Mouse (Mus musculus): ENCODE results near the gene Lrp2bp.

Gene Lrp2bp

GRCm38 (mm10) chr8:45999138-45999783, at the start of gene Lrp2bp:
Lrp2bp (plus strand) TSS chr8:45999303.
- peak; percentile 47 for DNase-seq

- no peak for DNase-seq
Observed at GRCm38 (mm10) chr8:45950622-45951021, 48.5 kb upstream of the Lrp2bp start.

DNA sequence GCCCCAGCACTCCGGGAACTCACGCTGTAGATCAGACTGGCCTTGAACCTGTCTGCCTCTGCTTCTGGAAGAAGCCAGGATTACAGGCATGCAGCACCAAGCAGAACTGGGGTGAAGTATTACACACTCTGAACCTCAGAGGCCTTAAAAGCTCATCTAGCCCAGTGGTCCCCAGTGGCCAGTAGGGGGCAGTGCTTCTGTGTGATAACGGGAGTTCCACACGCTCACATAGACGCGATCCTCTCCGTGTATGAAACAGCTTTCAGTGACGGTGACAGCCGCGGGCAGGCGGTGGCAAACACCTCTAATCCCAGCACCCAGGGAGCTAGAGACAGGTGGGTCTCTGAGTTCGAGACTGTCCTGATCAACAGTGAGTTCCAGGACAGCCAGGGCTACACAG, 28.2 kb upstream of the Lrp2bp start:
- no peak for DNase-seq

DNA sequence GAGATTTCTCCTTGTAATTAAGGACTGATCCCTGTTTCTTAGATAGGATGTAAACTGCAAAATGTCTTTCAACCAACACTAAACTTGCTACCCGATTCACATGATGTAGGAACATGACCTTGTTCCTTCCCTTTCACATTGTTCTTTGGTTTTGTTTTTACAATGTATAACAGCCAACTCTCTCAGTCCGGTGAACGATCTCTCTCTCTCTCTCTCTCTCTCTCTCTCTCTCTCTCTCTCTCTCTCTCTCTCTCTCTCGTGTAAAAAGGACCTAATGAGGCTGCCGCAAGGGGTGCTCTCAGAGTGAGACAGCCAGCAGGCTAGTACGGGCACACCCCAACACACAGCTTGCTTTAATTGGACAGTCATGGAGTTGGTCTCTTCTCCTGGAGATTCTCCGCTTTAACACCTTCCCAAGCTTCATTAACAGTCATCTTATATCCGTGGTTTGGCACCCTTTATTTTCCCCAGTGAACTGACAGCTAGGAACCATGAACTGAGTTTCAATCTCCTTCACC, 25.1 kb upstream of the Lrp2bp start:
- DNase-seq: no peak

GRCm38 (mm10) chr8:45975126-45975836, 23.8 kb upstream of the Lrp2bp start, which contains the start of the genes 1700029J07Rik and Ufsp2:
1700029J07Rik (minus strand) TSS chr8:45975252.
Ufsp2 (plus strand) TSS chr8:45975528.
- peak; percentile 99 for DNase-seq

GRCm38 (mm10) chr8:45975837-45976468, 23.1 kb upstream of the Lrp2bp start:
- no peak for DNase-seq

- DNase-seq: peak; percentile 26
Observed at GRCm38 (mm10) chr8:45986665-45987064, 12.4 kb upstream of the Lrp2bp start.

GRCm38 (mm10) chr8:45988189-45988588, 10.9 kb upstream of the Lrp2bp start:
- DNase-seq: no peak

DNA sequence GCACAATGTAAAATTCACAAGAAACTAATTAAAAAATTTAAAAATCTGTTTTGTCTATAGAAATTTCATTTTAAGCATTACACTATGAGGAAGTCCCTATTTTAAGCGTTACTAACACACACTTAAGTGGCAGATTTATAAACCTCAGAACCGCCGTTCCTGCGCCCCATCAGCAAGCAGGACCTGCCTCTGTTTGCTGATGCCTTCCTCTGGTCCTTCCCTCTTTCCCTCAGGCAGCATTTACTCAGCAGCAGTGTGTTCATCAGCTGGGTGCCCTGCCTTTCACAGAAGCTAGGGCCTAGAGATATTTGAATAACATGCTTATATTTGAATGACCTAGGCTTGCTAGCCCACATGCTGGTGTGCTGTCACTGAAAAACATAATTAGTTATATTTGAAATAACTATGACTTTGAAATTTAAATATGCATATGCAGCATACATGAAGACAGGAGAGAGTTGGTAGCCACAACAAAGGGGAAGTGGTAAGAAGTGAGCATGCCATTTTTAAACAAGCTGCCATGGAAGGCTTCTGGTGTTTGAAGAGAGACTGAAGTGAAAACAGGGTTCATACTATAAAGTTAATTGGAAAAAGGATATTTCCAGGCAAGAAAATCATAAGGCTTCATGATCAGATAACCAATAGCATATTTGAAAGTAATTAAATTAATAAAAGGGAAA, 8.3 kb upstream of the Lrp2bp start:
- no peak for DNase-seq

DNA sequence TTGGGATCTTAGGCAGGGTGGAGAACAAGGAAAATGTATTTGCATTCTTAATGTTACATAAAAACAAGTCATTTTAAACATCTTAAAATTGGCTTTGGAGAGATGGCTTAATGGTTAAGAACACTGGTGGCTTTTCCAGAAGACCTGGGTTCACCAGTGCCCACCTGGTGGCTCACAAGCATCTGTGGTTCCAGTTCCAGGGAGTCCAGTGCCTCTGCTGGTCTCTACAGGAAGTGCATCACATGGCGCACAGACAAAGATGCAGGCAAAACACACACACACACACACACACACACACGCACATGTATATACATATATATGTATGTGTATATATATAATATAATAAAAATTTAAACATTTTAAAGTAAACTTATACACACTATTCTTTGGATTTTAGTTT, 5.0 kb upstream of the Lrp2bp start:
- no peak for DNase-seq

DNA sequence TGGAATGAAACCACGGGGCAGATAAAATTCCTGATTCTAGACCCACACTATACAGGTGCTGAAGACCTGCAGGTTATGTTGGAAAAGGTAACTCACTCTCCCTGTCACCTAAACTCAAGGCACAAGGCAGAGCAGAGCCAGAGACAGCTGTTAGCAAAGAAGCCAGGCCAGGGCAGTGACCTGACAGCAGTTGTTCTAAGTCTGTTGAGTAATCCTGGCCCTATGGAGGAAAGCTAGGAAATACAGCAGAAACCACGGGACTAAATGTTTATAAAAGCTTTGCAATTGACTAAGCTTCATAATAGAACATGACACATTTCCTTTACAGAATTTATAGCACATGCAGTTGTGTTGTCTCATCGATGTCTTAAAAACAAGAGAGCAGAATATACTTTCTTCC, 3.5 kb upstream of the Lrp2bp start:
- no peak for DNase-seq

DNA sequence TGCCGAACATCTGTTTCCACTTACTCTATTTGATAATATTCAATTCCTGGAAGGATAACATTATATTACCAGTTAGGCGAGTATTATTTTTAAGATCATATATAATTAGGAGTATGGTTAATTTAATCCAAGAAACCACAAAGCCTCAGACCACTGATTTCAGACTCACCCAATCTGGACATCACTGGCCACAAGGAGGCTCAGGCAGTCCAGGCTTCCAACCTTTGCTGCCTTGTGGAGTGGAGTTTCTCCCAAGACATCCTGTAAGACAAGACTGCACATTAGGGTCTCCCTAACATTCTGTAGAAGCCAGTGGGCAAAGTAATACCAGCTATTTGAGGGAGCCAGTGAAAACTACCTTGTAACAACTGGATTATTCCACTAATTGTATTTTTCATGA, 875 bp upstream of the Lrp2bp start:
- DNase-seq: no peak

GRCm38 (mm10) chr8:45999784-46000705, 942 bp downstream of the Lrp2bp start:
- peak; percentile 99 for DNase-seq

DNA sequence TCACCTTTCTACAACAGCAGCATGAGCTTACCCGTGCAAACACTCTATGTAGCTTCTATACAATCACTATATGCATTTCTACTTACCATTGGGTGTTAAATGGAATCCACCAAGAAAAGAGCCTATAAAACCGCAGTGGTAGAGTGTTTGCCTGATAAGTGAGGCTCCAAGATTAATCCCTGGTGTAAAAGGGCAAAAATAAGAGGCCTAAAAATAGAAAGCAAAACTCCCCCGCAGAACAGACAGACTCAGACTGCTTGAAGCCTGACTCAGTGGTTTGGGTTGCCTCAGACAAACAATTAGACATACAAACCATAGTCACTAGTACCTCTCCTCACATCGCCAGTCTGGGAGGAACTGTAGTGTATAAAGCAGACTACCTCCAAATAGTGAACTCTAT, 6.5 kb downstream of the Lrp2bp start, which contains the start of gene Ankrd37:
Gene Ankrd37 (minus strand): TSS at position 112 of the 400 bp plus-strand sequence.
- no peak for DNase-seq

DNA sequence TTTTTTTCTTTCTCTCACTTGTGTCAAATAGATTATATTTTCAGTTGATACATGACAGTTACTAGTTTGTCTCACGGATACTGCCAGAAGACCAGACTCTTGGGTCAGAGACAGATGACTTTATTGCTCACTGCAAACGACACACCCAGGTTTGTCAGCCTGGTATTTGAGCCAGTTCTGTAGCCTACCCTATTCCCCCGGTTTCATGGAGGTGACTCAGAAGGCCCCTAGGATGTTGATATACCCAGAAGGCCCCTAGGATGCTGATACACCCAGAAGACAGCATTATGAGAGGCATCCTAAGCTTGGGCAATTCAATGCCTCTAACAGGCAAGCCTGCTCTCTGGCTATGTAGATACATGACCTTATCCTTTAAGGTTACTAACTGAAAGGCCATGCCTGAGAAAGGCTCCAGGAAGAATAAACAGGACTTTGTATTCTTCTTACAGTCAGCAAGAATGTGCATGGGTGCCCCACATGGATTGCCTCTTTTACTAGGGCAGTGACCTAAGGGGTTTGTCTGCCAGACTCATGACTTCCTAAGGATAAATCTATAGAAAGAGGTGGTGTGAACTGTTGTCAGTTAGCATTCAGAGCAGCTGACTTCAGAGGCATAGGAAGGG, 8.1 kb downstream of the Lrp2bp start:
- no peak for DNase-seq

DNA sequence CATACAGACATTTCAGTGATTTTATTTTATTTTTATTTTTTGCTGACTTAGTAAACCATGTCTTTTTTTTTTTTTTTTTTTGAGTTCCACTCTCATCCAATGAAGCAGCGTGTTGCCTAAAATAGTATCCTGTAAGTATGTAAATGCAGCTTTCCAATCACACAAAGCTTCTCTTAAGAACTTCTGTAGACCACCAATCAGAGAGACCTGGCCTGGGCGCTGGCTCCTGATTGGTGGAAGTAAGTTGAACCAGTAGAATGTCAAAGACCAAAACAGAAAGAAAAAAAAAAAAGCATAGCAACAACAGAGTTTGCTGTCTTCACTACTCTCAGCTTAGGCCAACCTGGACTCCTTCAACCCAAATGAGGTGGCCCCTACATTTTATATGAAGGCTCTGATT, 11.2 kb downstream of the Lrp2bp start:
- DNase-seq: peak; percentile 35

GRCm38 (mm10) chr8:46010746-46011680, 11.9 kb downstream of the Lrp2bp start:
- peak; percentile 45 for DNase-seq

- no peak for DNase-seq
Observed at GRCm38 (mm10) chr8:46022203-46022602, 23.1 kb downstream of the Lrp2bp start.

- no peak for DNase-seq
Observed at GRCm38 (mm10) chr8:46022758-46023157, 23.7 kb downstream of the Lrp2bp start.

GRCm38 (mm10) chr8:46024392-46024791, 25.3 kb downstream of the Lrp2bp start:
- peak; percentile 34 for DNase-seq
